Mouse (Mus musculus): ENCODE data around the gene Catip.

- TF ChIP-seq CTCF (IDR thresholded peaks at IDR 0.05; ENCODE audit: insufficient read depth, low read depth, low read length) (no peak), POLR2A (IDR thresholded peaks at IDR 0.05; ENCODE audit: insufficient read depth, low read depth, low read length) (no peak)
Observed at GRCm38 (mm10) chr1:74379058-74379504, 17.2 kb downstream of the Catip start.

Measured in olfactory bulb, adult 2 months (tissue).